Mouse (Mus musculus): ENCODE measurements at regions not wholly inside any gene's neighbourhood (a gene's known extent, or its start where the extent isn't known, plus 50 kb on each side); places are given as distances from the start of the nearest gene placed in this dataset.

DNA sequence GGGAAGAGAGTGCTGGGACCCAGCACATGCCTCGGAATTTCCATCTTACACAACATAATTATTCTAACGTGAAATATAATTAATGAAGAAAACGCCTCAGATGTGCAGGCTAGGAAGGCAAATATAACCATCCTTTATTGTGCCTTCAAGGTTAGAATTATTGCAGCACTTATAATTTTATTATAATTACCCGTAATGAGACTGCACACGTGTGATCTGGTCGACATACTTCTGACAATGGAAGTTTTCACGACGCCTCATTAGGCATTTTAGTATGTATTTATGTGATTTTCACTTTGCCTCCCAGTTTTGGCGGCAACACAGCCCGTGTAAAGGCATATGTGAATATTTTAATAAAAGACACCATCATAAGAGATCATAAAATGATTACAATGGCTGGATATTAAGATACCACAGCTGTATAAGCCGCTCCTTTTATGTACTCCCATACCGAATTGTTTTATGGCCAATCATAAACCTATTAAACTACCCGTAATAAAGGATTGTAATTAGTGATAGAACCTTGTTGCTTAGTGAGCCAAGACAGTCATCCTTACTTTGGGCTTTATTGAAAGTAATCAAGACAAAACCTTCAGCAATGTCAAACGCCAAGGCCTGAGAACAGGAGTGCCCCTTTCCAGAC is 281.6 kb upstream of the Irx2 start:
- in situ Hi-C loops (cut with MboI, MseI) = no loop called here

- in situ Hi-C loops (cut with MboI, MseI) = no loop called here
Measured at GRCm38 (mm10) chr13:72352641-72353181, 275.9 kb upstream of the Irx2 start.

GRCm38 (mm10) chr13:72355297-72355696 is 273.3 kb upstream of the Irx2 start:
- in situ Hi-C loops (cut with MboI, MseI) = no loop called here

DNA sequence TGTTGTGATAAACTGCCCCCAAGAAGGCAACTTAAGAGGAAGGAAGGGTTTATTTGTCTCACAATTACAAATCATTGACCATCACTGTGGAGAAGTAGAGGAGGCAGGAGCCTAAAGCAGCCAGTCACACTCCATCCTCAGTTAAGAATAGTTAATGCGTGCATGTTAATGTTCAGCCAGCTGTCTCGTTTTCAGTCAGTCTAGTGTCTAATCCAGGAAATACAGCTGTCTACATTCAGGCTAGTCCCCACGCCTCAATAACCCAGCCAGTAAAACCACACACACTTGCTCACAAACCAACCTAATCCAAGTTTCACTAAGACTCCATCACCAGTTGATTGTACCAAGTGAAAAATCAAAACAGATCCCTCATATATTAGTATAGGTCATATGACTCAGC is 272.8 kb upstream of the Irx2 start:
- in situ Hi-C loops (cut with MboI, MseI) = no loop called here

- in situ Hi-C loops (cut with MboI, MseI) = no loop called here
Measured at GRCm38 (mm10) chr13:72358243-72358904, 270.2 kb upstream of the Irx2 start.

DNA sequence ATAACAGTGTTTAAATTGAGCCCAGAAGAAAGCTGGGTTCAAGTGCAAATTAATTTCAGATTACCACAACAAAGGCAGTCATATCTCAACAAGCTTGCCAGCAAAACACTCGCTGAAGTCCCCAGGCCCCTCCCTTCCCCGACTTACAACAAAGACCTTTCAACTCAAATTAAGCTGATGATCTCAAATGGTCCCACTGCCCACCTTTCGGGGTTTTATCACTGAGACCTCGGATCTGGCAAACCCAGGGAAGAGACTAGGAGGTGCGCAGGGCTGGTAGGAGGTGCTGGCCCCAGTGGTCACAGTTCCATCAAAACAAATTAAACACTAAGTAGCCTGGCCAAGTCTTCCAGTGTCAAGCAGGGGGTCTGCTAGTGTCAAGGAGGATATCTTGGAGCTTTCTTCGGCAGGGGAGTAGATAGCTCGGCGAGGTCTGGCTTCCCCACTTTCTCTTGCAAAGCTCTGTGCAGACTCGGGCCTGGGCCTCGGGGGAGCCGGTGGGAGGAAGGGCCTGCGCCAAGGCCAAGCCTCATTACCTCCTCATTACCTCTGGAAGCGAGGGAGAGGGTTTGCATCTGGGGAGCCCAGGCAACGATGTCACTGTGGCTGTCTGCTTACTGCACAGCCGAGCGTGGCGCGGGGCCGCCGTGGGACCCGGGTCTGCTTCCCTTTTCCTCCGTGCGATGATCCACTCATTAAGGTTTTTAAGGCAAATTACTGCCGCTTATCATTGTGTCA is 262.9 kb upstream of the Irx2 start:
- in situ Hi-C loops (cut with MboI, MseI) = no loop called here

DNA sequence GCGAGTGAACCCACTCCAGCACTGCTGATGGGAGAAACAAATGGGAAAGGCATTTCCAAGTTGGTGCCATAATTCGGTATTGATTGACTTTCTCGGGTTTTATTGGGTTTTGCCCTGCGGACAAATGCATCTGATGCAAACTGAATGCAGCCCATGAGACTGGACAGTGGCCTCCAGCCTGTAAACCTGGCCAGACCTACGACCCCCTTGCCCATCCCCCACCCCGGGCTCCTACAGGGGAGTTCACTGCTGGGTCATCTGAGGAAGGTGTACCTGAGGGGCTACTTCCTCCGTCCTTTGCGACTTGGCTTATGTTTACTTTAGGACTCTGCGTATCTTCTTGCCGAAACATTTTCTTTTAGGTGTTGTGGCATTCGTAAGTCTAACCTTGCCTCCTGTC is 262.3 kb upstream of the Irx2 start:
- in situ Hi-C loops (cut with MboI, MseI) = no loop called here

- in situ Hi-C loops (cut with MboI, MseI) = no loop called here
Measured at GRCm38 (mm10) chr13:72370131-72370530, 258.5 kb upstream of the Irx2 start.

DNA sequence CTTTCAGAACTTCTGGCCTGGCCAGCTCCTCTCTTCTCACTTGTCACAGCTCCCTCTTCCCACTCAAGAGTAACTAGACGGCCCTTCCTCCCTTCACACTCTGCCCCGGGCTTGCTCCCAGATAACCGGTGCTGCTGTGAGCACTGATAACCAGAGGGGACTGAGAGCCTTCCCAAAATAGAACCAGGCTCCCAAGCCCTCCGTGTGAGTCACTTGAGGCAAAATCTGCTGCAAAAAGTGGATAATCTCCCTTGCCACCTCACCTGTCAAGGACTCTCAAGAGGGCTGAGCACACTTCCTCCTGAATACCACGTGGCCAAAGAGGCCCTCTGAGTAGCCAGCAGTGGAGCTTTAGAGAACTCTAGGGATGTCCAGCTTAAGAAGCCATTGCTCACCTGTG is 257.6 kb upstream of the Irx2 start:
- in situ Hi-C loops (cut with MboI, MseI) = no loop called here

DNA sequence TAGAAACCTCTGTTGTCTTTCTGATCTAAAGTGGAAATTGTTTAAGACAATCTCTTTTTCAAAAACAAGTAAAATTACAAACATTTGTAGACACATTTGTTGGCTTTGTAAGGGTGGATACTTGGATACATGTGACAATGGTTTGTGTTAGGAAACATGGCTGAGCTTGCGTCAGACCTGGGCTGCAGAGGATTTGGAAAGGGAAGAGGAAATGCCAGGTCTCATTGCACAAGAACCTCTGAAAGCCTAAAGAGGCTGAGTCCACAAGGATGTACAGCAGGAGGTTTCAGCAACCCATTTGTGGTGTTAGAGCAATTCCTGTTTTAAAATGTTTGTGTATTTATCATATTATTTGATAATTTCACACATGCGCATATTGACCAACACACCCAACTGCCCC is 235.3 kb upstream of the Irx2 start:
- in situ Hi-C loops (cut with MboI, MseI) = no loop called here

DNA sequence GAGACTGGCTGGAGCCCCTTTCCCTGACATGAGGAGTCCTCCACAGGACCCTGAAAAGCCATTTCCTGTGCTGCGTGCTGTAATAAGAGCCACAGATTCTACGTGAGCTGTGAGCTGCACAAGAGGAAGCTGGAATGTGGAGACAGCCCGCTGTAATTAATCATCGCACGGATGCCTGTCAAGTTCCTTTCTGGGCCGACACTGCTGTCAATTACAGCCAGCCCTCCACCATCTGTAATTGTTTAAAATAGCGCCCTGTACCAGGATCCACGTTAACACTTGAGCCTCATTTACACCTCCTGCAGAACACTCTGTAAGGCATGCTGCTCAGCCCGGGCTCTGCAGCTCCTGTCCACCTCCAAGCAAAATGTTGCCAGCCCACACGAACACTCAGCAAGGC is 227.9 kb upstream of the Irx2 start:
- in situ Hi-C loops (cut with MboI, MseI) = no loop called here

DNA sequence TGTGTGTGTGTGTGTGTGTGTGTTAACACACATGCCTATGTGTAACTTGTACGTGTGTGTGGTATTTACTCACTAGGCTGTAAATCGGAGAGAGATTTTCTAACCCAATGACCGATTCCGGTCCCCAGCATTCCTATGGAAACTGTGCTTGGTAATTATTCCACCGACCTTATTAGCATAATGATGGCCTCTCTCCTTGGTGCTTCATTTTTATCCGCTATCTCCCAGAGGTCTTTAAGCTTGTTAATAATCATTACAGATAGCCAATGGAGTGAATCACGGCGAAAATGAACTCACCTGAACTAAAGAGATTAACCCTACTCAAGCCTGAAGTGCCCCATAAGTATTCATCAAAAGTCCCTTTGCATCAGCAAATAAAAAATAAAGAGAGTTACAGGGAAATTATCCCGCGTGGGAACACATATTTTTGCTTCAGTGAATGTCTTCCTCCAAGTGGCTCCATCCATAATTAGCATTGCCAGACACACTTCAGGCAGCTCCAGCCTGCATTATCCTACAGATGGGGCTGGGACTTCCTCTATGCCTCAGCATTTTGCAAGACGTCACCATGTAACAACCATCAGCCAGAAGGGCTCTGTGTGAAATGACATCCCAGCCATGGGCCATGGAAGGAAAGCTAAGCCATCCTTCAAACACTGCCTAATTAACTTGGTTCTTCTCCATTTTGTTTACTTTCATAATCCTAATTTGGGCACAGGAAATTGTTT is 219.2 kb upstream of the Irx2 start:
- in situ Hi-C loops (cut with MboI, MseI) = no loop called here

- in situ Hi-C loops (cut with MboI, MseI) = no loop called here
Measured at GRCm38 (mm10) chr13:72412656-72413055, 216.0 kb upstream of the Irx2 start.

DNA sequence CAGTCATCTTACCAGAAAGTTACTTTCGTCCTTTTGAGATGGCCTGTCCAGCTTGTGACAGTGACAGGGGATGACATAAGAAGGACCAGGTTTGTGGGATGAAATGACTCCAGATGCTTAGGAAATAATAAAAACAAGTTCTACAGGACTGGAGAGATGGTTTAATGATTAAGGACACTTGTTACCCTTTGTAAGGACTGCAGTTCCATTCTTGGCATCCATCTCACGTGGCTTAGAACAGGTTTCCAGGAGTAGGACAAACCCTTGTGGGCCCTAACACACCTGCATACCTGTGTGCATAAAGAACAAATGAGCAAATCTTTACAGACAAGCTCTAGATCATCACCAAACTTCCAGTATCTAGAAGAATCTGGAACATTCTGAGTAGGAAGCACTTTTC is 211.6 kb upstream of the Irx2 start:
- in situ Hi-C loops (cut with MboI, MseI) = no loop called here

GRCm38 (mm10) chr13:72417816-72418215 is 210.8 kb upstream of the Irx2 start:
- in situ Hi-C loops (cut with MboI, MseI) = no loop called here

- in situ Hi-C loops (cut with MboI, MseI) = no loop called here
Measured at GRCm38 (mm10) chr13:72418285-72418684, 210.3 kb upstream of the Irx2 start.

DNA sequence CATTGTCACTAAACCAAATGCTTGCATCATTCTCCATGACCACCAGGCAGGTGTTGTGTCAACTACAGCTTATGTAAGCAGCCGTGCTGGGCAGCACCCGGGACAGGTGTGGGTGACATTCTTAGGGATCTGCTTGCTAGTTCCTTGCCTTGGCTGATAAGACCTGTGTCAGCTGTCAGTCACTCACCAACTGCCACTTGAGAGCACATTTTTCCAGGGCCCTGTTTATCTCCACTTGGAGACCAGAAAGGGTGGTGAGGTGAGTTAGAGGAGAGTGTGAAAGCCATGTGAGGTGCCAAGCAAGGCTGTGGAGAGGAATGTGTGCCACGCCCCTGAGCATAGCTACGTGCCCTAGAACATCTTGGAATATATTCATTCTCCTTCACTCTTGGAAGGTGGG is 209.1 kb upstream of the Irx2 start:
- in situ Hi-C loops (cut with MboI, MseI) = no loop called here

DNA sequence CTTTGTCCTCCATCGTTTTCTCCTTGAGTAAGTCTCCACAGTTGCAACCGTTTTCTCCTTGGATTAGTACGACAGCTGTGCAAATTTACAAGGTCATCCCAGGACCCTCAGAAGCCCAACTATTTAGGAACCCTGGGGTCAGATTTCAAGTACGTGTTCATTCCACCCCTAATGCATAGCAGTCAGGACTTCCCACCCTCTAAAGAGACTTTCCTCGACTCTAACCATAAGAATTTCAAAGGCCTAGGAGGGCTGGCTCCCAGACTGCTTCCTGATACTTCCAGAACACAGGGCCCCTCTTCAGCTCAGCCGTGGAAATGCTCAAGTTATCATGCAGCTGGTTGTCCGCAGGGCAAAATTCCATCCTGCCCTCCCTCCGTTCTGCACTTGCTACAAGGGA is 202.7 kb upstream of the Irx2 start:
- in situ Hi-C loops (cut with MboI, MseI) = no loop called here

- in situ Hi-C loops (cut with MboI, MseI) = no loop called here
Measured at GRCm38 (mm10) chr13:72445336-72445735, 183.3 kb upstream of the Irx2 start.

GRCm38 (mm10) chr13:72448458-72449058 is 180.1 kb upstream of the Irx2 start:
- in situ Hi-C loops (cut with MboI, MseI) = no loop called here

- in situ Hi-C loops (cut with MboI, MseI) = no loop called here
Measured at GRCm38 (mm10) chr13:72495353-72495752, 133.3 kb upstream of the Irx2 start.

- in situ Hi-C loops (cut with MboI, MseI) = no loop called here
Measured at GRCm38 (mm10) chr13:72497036-72497435, 131.6 kb upstream of the Irx2 start.
